Mouse (Mus musculus) bone marrow macrophage, adult 2 months (primary cell): ENCODE measurements around the gene 4930583I09Rik.

ENCODE experiments used
- CTCF ChIP-seq: IDR thresholded peaks from 2 replicates; pipeline ENCODE4 v1.5.1; 2012; ENCODE audit warnings: low read depth, mild to moderate bottlenecking, low read length, moderate library complexity
- POLR2A ChIP-seq: IDR thresholded peaks from 2 replicates; pipeline ENCODE4 v1.6.1; 2012; ENCODE audit warnings: mild to moderate bottlenecking, low read depth, low read length, borderline replicate concordance

DNA sequence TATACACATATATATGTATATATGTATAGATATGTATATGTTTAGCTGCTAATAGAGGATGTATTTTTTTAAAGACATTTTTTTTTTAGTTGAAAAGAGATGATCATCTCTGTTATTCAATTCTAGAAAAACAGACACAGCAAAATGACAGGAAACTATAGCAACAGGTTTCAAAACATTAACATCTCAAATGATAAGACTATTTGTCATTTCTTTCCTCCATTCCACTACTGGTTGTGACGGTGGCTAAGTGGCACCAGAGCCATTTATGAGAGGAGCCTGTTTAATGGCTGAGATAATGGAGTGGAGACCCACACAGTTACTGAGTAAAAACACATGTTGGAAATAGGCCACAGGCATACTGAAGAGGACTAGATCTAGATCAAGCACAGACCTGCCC is 49.9 kb downstream of the 4930583I09Rik start:
- TF ChIP-seq POLR2A (no peak), CTCF (no peak)
